Mouse (Mus musculus): ENCODE measurements around the gene Antxr1.
A peak's percentile ranks its signal among the peaks of the same experiment; 100 is the strongest.

Antxr1 gene

DNA sequence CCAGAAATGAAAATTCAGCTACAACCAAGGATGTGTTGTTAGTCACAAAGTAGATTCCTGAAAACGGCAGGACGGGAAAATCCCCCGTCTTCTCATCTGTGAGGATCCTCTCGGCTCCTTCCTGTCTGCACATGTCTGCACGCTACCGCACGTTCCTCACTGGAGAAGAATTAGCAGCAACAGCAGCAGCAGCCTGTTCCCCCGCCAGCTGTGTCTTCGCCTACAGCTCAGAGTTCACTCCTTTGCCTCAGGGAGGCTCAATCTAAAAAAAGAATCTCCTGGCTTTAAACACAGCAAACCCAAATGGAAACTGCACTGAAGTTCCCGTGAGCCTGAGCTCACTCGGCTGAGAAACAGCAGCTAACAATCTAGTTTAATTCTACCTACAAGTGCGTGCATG lies 148.6 kb downstream of the Antxr1 start:
- DNase-seq (ENCODE audit: low spot score), result no peak

DNA sequence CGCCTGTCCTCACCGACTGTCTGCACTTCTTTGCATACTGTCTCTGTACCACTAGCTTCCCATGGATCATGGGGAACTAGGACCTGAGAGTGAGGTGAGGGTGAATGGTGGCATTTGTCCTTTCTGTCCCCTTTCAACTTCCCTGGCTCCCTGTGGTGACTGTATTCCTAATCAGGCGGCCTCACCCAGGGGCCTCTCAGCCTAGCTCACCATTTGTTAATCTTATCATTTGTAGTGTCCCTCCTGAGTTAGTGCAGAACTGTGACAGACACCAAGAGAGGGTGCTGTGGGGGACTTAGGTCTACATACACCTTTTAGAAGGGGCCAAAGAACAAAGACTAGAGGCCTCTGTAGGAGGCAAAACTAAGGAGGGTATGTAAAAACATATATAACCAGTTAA lies 151.2 kb downstream of the Antxr1 start:
- DNase-seq (ENCODE audit: low spot score), result no peak

DNA sequence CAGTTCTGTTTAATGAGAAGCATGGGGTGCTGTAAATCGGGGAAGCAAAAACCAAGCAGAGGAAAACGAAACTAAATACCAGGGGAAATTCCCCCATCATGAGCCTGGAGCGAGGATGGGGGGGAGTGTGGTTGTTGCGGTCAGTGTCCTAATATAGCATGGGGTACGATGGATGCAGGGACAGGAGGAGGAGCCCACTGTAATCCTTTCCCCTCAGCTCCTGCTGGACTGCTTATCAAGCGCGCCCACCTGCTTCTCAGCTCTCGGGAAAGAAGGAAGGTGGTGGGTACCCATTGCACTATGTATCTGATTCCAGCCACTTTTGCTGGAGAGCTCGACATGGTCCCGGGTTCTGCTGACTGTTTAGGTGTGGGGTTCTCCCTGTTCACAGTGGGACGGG lies 151.6 kb downstream of the Antxr1 start:
- DNase-seq (ENCODE audit: low spot score), result no peak

DNA sequence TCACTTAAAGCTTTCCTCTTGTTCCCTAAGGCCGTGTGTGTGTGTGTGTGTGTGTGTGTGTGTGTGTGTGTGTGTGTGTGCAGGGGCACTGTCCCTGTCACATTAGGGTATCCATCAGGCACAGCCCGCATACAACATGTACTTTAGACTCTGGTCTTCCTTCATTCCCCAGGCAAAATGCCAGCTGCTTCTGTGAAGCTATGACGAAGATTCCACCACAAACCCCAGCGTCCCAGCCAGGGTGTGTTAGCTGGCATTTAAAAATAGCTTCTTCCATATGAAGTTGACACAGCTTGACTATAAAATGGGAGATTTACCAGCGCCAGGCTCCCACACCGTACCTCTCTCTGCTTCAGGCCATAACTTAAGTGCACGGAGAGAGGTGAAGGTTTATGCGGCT lies 152.5 kb downstream of the Antxr1 start:
- peak; percentile 24 for DNase-seq (ENCODE audit: low spot score)

DNA sequence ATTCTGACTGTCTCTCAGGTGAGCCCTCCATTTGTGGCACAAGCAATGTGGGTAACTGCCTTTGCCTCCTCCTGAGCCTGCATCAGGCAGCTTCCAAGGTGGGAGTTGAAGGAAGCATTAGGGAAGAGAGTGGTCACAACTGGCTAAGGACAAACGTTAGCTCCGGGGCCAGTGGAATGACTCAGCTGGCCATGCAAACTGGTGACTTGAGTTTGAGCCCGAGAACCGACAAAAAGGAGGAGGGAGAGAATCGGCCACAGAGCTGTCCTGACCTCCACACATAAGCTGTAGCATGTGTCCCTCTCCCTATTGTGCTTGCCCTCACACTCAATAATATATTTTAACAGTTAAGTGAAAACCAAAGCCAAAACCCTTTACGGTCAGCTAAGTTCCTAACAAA lies 152.9 kb downstream of the Antxr1 start:
- DNase-seq (ENCODE audit: low spot score), result no peak

DNA sequence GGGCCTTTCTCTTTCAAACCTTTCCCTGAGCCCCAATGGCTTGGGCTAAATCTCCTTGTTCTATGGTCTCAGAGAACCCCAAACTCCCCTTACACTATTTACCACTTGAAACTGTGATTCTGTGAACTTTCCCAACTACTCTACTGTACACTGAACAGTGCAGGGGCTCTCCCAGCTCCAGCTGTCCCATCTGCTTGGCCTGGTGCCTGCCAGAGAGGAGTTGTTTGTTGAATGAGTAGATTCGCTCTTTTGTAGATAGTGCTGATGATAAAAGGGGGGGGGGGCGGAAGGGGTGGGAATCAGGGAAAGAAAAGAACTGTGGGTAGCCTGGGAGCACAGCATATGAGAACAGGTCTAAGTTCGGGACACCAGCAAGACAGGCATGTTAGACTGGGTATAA lies 164.2 kb downstream of the Antxr1 start:
- no peak for DNase-seq (ENCODE audit: low spot score)

DNA sequence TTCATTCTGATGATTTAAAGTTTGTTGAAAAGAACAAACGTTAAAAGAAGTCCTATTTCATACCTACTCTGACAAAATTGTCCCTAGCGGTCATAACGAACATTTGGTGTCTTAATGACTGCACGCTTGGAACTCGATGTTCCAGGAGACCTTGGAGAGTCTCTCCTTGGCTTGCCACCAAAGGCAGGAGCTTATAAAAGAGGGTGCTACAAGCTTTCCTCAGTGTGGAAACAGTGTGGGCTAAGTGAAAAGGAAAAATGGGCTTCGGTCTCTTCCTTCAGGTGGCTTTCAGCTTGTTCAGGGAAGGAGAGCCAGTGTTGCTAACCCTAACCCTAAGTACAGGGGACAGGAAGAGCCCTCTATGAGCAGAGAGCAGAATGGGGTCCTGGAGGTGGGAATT lies 164.7 kb downstream of the Antxr1 start:
- DNase-seq (ENCODE audit: low spot score), result peak; percentile 48

DNA sequence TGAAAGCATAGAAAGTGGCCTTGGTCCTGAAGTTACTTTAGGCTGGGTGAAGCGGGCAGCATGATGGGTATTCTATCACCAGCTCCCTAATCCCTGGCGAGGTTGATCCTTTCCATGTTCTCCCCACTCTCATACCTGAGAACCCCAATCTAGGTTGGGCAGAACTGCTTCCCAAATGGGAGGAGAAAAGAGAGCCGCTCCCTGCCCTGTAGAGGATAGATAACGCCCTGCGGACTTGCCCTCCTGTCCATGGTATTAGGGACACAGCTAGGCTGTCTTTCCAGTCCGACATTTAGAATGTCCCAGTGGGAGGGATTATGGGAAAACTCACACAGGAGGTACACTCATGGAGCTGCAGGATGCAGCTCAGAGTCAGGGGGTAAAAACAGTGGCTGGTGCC lies 165.3 kb downstream of the Antxr1 start:
- no peak for DNase-seq (ENCODE audit: low spot score)

DNA sequence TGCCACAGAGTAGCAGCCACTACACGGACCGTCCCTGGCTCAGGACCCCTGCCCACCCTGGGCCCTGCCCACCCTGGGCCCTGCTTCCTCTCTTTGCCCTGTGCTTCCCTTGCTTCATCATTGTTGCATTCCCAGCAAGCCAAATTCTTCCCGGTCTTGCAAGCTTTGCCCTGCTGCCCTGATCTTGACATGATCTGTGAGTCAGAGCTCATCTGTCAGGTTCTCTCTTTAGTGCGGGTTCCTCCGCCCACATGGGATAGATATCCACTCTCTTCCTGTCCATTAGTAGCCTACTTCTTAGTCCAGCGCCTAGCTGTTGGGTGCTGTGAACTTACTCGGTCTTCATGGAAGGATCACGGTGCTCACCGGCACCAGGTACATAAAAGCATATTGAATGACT lies 167.6 kb downstream of the Antxr1 start:
- DNase-seq (ENCODE audit: low spot score), result no peak

DNA sequence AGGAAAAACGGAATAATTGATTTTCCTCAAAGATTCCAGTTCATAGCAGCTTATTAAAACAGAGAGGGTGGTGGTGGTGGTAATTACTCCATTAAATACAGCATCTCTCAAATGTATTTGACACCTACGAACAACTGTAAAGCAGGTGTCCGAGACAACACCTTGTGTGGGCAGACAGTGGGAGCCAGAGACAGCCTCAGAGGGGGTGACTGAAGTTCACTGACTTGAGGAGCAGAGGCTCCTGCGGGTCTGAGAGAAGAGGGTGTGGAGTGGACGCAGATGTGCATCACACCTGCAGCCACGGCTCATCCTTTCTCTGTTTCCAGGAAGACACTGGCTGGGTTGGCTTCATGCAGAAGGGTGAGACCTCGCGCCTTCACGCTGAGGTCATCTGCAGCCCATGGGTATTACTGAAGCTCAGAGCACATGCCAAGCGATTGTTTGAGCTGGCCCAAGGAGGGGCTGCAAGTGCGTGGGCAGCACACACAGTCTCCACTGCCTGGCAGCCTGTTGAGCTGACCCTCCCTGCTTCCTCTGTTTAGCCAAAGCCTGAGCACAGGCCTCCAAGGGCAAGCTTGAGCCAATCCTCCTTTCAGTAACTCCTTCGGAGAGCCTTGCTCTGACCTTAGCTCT lies 168.8 kb downstream of the Antxr1 start:
- no peak for DNase-seq (ENCODE audit: low spot score)

DNA sequence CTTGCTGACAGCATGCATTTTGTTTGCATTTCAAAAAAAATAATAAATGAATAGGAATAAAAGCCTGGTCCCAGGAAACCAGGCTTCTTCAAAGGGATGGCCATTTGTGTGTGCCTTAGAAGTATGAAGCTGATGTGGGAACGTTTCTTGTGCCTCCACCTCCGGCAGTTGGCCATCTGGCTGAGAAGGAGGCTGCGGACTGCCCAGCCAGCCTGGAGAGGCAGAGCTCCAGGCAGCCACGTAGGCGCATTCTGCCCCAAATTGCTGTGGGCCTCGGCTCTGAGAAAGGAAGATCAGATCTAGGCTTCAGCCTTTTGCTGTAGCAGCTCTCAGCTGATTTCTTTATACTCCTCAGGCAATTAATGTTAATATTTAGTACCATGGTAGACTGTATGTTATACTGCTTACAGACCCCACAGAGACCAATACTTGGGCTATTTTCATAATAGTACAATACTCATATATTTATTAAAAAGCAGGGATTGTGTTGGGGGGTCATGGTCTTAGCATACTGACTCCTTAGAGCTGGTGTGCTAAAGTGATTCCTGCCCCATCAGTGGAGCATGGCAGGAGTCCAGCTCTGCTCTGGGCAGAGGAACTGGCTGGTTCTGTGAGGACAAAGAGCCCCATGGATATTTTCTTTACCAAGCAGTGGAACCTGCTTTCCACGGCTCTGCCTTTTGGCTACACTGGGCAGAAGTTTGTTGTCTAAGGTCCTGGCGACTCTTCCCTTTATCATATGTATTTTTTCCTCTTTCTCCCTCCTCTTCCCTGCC lies 169.9 kb downstream of the Antxr1 start:
- DNase-seq (ENCODE audit: low spot score), result no peak

DNA sequence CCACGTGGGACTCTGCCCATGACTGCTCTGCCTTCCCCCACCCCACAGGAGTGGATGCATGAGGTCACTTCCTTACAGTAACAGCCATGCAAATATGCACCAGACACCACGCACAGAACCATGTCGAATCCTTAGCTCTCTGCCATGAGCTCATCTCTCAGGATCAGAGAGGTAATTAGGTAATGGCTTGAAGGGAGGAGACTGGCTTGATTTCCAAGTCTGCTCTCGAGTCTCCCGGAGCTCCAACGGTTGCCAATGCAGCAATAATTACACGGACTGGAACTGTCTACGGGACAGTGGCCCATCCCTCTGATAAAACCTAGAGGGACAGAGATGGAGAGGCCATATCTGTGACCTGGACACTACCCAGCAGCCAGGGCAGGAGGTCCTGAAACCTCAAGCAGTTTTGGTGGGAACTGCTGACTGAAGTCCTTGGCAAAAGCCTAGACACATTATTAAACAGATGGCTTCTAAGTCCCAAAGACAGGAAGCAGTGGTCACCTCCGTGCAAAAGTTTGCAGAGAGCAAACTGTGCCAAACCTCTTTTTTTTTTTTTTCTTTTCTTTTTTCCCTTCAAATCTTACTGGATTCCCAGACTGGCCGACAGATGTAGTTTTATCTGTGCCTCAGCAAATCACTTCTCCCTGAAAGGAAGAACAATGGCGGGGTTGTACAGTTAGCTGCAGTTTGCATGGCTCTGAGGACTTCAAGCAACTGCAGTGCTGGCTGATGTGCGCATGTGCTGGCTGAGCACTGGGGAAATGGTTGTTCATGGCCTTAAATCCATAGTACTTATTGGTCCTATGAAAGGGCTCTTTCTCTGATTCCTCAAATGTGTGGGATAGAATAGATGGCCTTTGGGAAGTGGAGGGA lies 174.0 kb downstream of the Antxr1 start:
- no peak for DNase-seq (ENCODE audit: low spot score)

DNA sequence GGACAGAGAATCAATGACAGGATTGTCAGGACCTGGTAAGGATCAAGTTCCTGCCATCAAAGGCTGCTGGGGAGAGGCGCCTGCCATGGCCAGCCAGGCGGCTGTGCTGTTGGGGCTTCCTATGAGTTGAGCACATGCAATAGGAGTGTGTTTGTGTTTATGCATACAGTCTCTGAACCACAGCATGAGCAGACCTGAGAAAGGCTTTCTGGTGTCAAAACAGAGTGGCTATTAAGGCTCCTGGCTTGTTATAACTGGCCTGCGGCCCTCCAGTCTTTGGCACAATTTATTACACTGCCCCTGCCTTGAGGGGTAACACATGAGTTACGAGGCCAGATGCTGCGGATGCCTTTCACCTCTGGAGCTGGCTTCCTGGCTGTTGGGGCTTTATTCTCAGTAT lies 175.4 kb downstream of the Antxr1 start:
- DNase-seq (ENCODE audit: low spot score), result no peak

DNA sequence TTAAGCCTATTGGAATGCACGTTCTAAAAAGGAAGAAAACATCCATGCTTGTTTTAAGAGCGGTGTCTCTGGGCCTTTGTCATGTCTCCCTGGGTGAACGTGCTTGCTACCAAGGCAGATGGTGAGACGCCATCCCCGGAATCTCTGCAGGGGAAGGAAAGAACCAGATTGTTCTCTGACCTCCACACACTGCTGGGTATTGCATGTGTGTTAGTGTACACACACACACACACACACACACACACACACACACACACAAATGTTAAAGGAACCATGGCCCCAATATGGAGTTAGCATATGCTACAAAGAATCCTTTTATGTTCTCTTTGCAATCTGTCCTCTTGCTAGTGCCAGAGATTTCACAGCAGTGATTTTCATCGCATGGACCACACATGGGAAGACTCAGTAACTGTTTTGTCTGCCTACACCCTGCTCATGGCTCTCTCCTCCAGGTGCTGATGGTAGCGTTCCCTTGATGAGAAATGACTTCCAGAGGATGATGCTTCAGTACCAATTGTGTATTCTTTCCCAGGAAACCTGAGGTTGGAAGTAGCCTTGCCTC lies 177.5 kb downstream of the Antxr1 start:
- DNase-seq (ENCODE audit: low spot score), result no peak

DNA sequence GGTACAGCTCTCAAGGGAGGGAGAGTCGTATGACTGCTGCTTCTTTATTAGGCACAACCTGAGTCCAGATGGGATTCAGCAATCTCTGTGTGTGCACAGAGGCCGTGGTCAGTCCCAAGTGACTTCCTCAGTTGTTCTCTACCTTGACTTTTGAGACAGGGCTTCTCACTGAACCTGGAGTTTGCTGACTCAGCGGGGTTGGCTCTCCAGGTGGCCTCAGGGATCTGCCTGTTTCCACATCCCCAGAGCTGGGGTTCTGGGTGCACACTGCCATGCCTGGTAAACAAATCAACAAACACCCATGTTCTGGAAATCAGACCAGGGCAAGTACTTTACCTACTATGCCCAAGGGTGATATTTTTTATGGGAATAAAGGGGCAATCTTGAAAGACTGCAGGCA lies 181.8 kb downstream of the Antxr1 start:
- DNase-seq (ENCODE audit: low spot score), result no peak

DNA sequence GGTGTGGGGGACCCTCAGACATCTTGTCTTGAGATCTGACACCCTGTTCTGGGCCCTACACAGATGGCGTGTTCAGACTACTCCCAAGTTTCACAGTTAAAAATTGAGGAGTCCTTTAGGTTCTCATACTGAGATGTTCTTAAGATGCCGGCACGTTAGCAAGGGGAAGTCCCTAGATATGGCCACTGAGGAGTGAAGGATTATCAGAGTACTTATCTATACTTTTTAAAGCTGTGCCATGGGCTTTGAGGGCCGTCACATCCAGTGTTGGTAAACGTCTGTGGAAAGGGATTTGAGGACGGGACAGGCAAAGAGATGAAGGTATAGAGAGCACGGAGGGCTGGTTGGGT lies 182.4 kb downstream of the Antxr1 start:
- no peak for DNase-seq (ENCODE audit: low spot score)

DNA sequence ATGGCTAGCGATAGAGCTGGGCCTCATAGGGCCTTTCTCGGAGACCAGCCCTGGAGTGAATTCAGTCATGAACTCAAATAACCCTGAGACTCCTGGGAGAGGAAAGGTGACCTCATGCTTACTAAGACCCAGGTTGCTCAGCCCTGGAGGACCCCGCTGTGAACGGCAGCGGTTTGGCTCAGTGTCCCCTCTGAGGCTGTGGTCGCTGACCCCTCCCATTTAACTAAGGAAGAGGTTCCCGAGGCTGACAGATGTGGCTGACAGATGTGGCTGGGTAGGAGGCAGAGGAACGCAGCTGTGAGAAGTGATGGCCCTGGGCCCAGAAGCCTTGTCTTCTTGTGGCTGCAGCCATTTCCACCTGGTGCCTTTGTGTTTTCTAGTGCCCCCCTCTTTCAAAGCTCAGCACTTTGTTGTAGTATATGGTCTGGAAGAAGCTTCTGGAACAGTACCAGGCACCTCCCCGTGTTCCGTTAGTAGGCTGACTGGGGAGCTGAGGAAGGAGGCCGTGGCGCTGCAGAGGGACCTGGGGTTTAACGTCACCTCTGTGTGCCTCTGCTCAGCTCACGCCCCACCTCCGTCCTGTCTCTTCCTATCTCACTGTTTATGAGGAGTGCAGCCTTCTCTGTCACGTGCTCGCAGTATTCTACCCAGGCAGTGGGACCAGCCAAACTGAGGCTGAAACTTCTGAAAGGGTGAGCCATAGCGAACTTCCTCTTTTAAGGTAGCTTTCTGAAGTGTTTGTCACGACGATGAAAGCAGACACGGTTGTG lies 183.0 kb downstream of the Antxr1 start:
- DNase-seq (ENCODE audit: low spot score), result no peak

DNA sequence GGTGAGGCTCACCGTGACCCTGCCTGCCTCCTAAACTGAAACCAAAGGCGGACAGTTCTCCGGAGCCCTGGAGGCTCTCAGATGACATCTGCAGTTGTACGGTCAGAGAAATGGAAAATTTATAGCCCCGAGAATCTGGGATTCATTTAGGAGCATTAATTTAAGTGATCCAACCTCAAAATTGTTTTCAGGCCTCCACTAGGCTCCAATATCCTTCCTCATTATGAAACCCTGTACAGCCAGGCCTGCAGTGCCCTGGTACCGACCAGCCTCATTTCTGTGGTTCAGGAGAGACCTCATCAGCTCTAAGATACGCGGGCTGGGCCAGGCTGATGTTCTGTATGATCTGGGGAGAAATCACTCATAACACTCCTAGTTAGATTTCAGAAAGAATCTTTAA lies 184.2 kb downstream of the Antxr1 start:
- no peak for DNase-seq (ENCODE audit: low spot score)

DNA sequence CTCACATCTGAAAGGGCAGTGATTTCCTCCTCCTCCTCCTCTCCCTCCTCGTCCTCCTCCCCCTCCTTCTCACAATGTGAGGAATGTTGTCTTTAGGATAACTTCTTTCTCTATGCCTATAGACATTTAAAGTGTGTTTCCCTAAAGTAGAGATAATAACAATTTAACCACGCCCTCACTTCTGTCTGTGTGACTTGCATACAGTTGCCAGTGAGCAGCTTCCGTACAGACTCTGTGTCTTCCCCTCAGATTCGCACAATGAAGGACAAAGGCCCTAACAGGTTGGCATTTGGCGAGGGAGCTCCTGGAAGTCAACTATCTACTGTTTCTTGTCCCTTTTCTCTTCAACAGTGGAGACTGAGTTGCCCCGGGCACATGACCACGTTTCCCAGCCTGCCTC lies 185.2 kb downstream of the Antxr1 start:
- DNase-seq (ENCODE audit: low spot score), result no peak

DNA sequence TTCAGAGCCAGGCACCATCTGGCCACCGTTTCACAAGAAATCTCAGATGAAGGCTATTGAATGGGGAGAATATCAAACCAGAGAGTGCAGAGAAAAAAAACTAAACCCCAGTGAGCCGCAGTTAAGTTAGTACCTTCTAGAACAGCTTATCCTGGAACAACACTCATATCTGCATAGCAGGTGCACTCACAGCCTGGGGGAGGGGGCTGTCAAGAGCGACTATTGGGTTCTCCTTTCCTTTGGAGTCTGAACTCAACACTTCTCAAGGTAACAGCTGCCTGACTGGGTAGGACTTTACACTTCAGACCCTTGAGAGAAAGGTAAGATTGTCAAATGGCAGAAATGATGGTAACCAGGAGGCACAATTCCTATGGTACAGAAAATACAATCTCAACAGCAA lies 187.7 kb downstream of the Antxr1 start:
- DNase-seq (ENCODE audit: low spot score), result no peak

DNA sequence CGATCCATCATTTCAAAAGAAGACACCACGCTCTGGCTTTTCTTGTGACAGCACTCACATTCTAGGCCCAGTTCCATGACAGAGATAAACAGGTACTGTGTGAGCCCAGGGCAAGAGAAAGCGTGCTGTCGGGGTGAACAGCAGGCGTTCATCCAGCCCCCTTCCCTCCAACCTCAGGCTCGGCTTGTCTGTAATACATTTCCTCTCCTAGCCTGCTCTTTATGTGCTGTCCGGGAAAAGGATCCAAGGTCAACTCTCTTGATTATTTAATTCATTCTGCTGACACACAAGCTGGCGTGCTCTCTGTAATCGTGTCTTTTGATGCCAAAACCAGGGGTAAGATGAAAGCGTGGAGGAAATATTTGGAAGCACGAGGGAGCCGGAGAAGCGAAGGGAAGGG lies 192.0 kb downstream of the Antxr1 start:
- DNase-seq (ENCODE audit: low spot score), result no peak

DNA sequence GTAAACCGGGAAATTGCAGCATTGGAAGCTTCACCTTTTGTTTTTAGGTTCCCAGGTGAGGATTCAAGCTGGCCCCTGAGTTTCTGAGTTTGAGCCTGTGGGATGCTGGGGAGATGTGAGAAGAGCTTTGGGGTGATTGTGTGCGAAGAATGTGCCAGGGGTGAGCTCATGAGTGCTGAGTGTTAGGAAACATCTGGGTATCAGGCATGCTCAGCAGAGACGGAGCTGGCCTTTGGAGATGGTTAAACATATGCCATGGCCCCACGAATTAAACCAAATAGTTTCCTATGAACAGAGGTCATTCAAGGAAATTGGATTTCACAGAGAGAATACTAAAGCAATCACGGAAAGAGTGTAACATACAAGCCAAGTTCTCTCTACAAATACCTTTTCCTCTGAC lies 193.4 kb downstream of the Antxr1 start:
- DNase-seq (ENCODE audit: low spot score), result no peak

Measured in ovary, adult 18-20 months (tissue).